Mouse (Mus musculus) brain, embryonic 14.5 days (tissue): Measurements from ENCODE around the gene Gm45717.

Experiments
- CTCF ChIP-seq: fragments of 200-500 bp; IDR thresholded peaks from 2 replicates; pipeline ENCODE4 v1.5.1; 2012; ENCODE audit warnings: inconsistent platforms, mild to moderate bottlenecking, moderate library complexity, borderline replicate concordance; ENCODE audit not compliant: insufficient read depth, insufficient read length; ENCODE audit errors: extremely low read depth
- POLR2A ChIP-seq: fragments of 200-500 bp; IDR thresholded peaks from 2 replicates; pipeline ENCODE4 v1.6.1; 2012; ENCODE audit warnings: mild to moderate bottlenecking, inconsistent platforms, borderline replicate concordance; ENCODE audit not compliant: poor library complexity, insufficient read depth, insufficient read length, severe bottlenecking; ENCODE audit errors: extremely low read depth

DNA sequence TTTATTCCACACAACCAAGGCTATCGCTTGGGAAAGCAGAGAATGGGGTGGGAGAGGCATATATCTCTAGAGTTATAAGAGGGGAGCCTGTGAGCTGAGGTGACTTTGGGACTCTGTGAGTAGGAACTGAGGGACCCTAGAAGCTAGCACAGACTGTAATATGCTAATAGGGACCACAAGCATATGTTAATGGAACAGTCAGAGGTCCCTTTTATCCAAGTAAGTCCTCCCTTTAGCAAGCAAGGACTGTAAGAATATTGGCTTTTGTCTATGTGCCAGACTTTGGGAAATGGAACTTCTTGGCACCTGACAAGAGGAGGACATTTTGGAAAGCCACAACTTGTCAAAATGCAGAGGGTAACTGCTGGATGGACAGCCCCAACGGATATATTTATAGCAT is 16.8 kb downstream of the Gm45717 start:
- TF ChIP-seq POLR2A (no peak), CTCF (no peak)
